Mouse (Mus musculus) lung, embryonic 14.5 days (tissue): ENCODE measurements around the gene E330017A01Rik. TPM values are rescaled to one million over a fixed set of nuclear protein-coding genes. Genes with fewer than 3 reads are reported as not detected.
"Not testable (repeated sequence)": the region's sequence is repeated elsewhere in the genome, so short reads cannot be mapped to it uniquely, and the experiment has no call there.

Experiments used
- ATAC-seq: fragments of 200-750 bp; cut with Nextera tagmentation; 2 replicates; pipeline ENCODE4 v1.8.0; 2017; ENCODE audit warnings: mild to moderate bottlenecking, moderate TSS enrichment, moderate library complexity; ENCODE audit not compliant: insufficient read depth
- DNase-seq: peaks from one replicate; pipeline ENCODE4 v3.0.0-alpha.2; 2015
- H3K27ac ChIP-seq: fragments of 300-500 bp; sonication (generic); 2 replicates; pipeline ENCODE4 v1.5.1; 2014; ENCODE audit warnings: low read depth, mild to moderate bottlenecking, moderate library complexity
- H3K27me3 ChIP-seq: fragments of 300-500 bp; sonication (generic); 2 replicates; pipeline ENCODE4 v1.6.1; 2014; ENCODE audit warnings: low read length, control low read depth; ENCODE audit not compliant: insufficient read depth
- H3K36me3 ChIP-seq: fragments of 300-500 bp; sonication (generic); 2 replicates; pipeline ENCODE4 v1.6.1; 2014; ENCODE audit warnings: control low read depth; ENCODE audit not compliant: insufficient read depth
- H3K4me1 ChIP-seq: fragments of 300-500 bp; sonication (generic); 2 replicates; pipeline ENCODE4 v1.6.1; 2014; ENCODE audit warnings: antibody characterized with exemption, control low read depth; ENCODE audit not compliant: insufficient read depth
- H3K4me2 ChIP-seq: fragments of 300-500 bp; sonication (generic); 2 replicates; pipeline ENCODE4 v1.6.1; 2014; ENCODE audit warnings: mild to moderate bottlenecking
- H3K4me3 ChIP-seq: fragments of 300-500 bp; sonication (generic); 2 replicates; pipeline ENCODE4 v1.5.1; 2014; ENCODE audit warnings: low read depth, low read length
- H3K9ac ChIP-seq: fragments of 300-500 bp; sonication (generic); 2 replicates; pipeline ENCODE4 v1.6.1; 2014
- H3K9me3 ChIP-seq: fragments of 300-500 bp; sonication (generic); 2 replicates; pipeline ENCODE4 v1.6.1; 2016; ENCODE audit warnings: low read depth, low read length, control low read depth
- CTCF ChIP-seq: IDR thresholded peaks from 2 replicates; pipeline ENCODE4 v1.5.1; 2016; ENCODE audit warnings: antibody characterized with exemption, low read depth
- WGBS: fragments of 180-500 bp; shearing (Covaris S2); extraction: QIAGEN DNeasy Blood & Tissue Kit; methylation state at CpG from one replicate; pipeline ENCODE4 v1.1.7; 2014; 5-methylcytosine and 5-hydroxymethylcytosine counted together
- polyA plus RNA-seq: library from polyadenylated mRNA; unstranded; fragments of >200 nt; fragmentation: Nextera tagmentation; extraction: Ambion mirVana; gene quantifications from 2 replicates; pipeline ENCODE4 v1.2.1, GENCODE M21; 2014

The E330017A01Rik gene
- polyA plus RNA-seq, 1 experiment from 2014 or later: not detected

DNA sequence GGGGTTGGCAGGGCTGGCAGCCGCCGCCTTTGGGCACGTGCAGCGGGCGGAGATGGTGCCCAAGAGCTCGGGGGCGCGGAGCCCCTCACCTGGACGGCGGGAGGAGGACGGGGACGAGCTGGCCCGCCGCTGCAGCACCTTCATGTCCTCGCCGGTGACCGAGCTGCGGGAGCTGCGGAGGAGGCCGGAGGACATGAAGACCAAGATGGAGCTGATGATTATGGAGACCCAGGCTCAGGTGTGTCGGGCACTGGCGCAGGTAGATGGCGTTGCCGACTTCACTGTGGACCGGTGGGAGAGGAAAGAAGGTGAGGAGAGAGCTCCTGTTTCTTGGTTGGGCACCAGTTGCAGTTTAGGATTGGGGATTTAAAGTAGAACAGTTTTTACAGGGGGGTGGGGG is 32.1 kb upstream of the E330017A01Rik start:
- under 1% methylated on average over 25 of the region's 25 CpGs for WGBS
- peak; percentile 47 for DNase-seq

DNA sequence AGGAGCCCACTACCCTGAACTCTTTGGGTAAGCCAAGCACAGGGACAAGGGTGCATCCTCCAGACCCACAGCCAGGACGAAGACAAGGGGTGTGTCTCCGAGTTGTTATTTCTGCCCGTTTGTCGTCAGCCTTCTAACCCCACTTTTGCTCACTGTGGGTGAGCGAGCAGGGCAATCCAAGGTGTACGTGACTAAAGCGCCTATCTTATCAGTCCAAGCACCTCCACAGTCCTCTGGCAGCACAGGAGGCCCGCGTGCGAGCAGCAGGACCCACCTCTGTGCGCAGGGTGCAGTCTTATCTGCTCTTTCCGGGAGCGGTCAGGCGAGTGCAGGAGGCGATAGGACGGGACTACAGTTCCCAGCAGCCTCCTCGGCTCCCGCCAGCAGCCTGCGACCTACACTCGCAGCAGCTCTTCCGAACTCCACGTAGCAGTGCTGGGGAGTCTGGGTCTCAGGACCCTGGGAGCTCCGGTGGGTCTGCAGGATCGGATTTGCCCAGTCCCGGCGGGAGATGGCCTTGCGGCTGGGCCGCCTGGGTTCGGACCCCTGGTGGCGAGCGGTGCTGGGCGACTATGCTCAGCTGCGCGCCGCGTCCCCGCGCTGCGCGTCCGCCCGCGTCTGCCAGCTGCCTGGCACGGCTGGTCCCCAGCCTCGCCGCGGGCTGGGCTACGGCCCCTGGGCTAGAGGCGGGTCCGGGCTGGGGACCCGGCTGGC is 31.5 kb upstream of the E330017A01Rik start, which contains the start of gene Cpox:
Gene Cpox, plus strand, starts transcription at position 376 of the 714 bp plus-strand sequence.
- H3K27ac ChIP-seq: peak within 1 kb of the TSS; percentile 89
- peak within 1 kb of the TSS; percentile 84 for H3K4me2 ChIP-seq
- no peaks in the 10 kb centered on the region for H3K9me3 ChIP-seq
- H3K36me3 ChIP-seq: peaks cover 21% of the 10 kb centered on the region
- H3K4me1 ChIP-seq: no peaks in the 10 kb centered on the region
- H3K9ac ChIP-seq: peak within 1 kb of the TSS; percentile 88
- peak; percentile 98 for ATAC-seq
- WGBS: under 1% methylated on average over 50 of the region's 51 CpGs
- peak within 1 kb of the TSS; percentile 92 for H3K4me3 ChIP-seq
- peak; percentile 90 for DNase-seq
- TF ChIP-seq CTCF: peak; percentile 39
- no peaks in the 10 kb centered on the region for H3K27me3 ChIP-seq

More for the DNA sequence above, 32.1 kb upstream of the E330017A01Rik start:
- Histone ChIP-seq H3K9ac (peak overlapping the region; percentile 88), H3K4me3 (peak overlapping the region; percentile 92), H3K4me1 (no peaks in the 10 kb centered on the region), H3K9me3 (no peaks in the 10 kb centered on the region), H3K27ac (peak overlapping the region; percentile 89), H3K36me3 (peaks cover 24% of the 10 kb centered on the region), H3K4me2 (peak overlapping the region; percentile 84), H3K27me3 (no peaks in the 10 kb centered on the region)
- ATAC-seq: peak; percentile 19
- no peak for TF ChIP-seq CTCF

GRCm38 (mm10) chr16:58669264-58669663 is 30.7 kb upstream of the E330017A01Rik start:
- H3K4me3 ChIP-seq: peak overlapping the region; percentile 92
- TF ChIP-seq CTCF: no peak
- H3K36me3 ChIP-seq: peaks cover 13% of the 10 kb centered on the region
- peak; percentile 67 for DNase-seq
- H3K27me3 ChIP-seq: no peaks in the 10 kb centered on the region
- ATAC-seq: no peak
- H3K9me3 ChIP-seq: no peaks in the 10 kb centered on the region
- peak overlapping the region; percentile 89 for H3K27ac ChIP-seq
- H3K4me2 ChIP-seq: peak overlapping the region; percentile 84
- H3K4me1 ChIP-seq: no peaks in the 10 kb centered on the region
- 33% methylated on average over 5 of the region's 5 CpGs for WGBS
- no peak overlapping the region for H3K9ac ChIP-seq

DNA sequence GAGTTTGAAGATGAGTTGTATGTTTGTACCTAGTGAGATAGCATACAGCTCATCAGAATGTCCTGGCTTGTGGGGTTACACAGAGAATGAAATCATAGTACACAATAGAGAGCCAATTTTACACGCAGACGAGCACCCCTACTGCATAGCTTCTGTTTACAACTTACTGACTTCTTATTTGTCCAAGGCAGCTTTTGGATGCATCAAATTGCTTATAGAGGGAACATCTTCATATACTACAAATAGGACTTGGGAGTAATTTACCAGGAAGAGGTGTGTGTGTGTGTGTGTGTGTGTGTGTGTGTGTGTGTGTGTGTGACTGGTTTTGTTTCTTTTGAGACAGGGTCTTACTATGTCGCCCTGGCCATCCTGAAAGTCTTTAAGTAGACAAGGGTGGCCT is 30.0 kb upstream of the E330017A01Rik start:
- 76% methylated on average over 3 of the region's 3 CpGs for WGBS
- ATAC-seq (no peak), DNase-seq (no peak)

DNA sequence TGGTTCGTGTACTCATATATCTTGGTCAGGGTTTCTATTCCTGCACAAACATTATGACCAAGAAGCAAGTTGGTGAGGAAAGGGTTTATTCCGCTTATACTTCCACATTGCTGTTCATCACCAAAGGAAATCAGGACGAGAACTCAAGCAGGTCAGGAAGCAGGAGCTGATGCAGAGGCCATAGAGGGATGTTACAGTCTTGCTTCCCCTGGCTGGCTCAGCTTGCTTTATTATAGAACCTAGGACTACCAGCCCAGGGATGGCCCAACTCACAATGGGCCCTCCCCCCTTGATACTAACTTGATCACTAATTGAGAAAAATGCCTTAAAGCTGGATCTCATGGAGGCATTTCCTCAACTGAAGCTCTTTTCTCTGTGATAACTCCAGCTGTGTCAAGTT is 28.1 kb upstream of the E330017A01Rik start:
- H3K27ac ChIP-seq, ATAC-seq, H3K4me1 ChIP-seq, DNase-seq, H3K9me3 ChIP-seq, H3K4me3 ChIP-seq, H3K9ac ChIP-seq, H3K27me3 ChIP-seq, H3K36me3 ChIP-seq, H3K4me2 ChIP-seq: not testable (repeated sequence)
- WGBS: 76% methylated on average over 3 of the region's 3 CpGs

More for the DNA sequence above, 30.0 kb upstream of the E330017A01Rik start:
- Histone ChIP-seq H3K4me3 (no peak overlapping the region), H3K9ac (no peak overlapping the region), H3K36me3 (peaks cover 6% of the 10 kb centered on the region), H3K27me3 (no peaks in the 10 kb centered on the region), H3K4me1 (no peaks in the 10 kb centered on the region), H3K9me3 (no peaks in the 10 kb centered on the region), H3K27ac (no peak overlapping the region), H3K4me2 (peak overlapping the region; percentile 84; the same call in 1 of the 2 replicates)
- TF ChIP-seq CTCF: no peak

DNA sequence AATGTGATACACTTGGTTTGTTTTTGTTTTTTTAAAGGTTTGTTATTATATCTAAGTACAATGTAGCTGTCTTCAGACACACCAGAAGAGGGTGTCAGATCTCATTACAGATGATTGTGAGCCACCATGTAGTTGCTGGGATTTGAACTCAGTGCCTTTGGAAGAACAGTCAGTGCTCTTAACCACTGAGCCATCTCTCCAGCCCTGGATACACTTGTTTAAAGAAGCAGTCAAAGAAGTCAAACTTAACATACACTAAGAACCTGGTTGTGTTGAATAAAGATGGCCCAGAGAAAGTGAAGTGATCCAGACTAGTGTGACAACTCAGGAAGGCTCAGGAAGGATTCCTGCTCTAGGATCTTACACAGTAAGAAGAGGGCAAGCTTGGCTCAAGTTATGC is 26.6 kb upstream of the E330017A01Rik start:
- H3K9ac ChIP-seq, DNase-seq, H3K4me1 ChIP-seq, H3K4me2 ChIP-seq, H3K27me3 ChIP-seq, H3K9me3 ChIP-seq, H3K27ac ChIP-seq, H3K4me3 ChIP-seq, H3K36me3 ChIP-seq, ATAC-seq: not testable (repeated sequence)

GRCm38 (mm10) chr16:58663816-58664215 is 25.3 kb upstream of the E330017A01Rik start:
- Histone ChIP-seq H3K27me3 (no peaks in the 10 kb centered on the region), H3K4me1 (no peaks in the 10 kb centered on the region), H3K27ac (no peak overlapping the region), H3K36me3 (no peaks in the 10 kb centered on the region), H3K4me2 (no peak overlapping the region), H3K4me3 (no peak overlapping the region), H3K9ac (no peak overlapping the region), H3K9me3 (no peaks in the 10 kb centered on the region)
- DNase-seq (no peak), ATAC-seq (no peak)
- no peak for TF ChIP-seq CTCF
- WGBS: 84% methylated on average over 2 of the region's 2 CpGs
